Mouse (Mus musculus) neural tube, embryonic 15.5 days (tissue): ENCODE data around the gene Wwc1. TPM values are rescaled to one million over a fixed set of nuclear protein-coding genes. Genes with fewer than 3 reads are reported as not detected.

Experiments
- ATAC-seq: fragments of 200-750 bp; cut with Nextera tagmentation; 2 replicates; pipeline ENCODE4 v1.8.0; 2017; ENCODE audit warnings: mild to moderate bottlenecking, moderate TSS enrichment, moderate library complexity; ENCODE audit not compliant: low FRiP score
- H3K27ac ChIP-seq: fragments of 300-500 bp; sonication (generic); replicated peaks from 2 replicates; pipeline ENCODE4 v1.5.1; 2015; ENCODE audit warnings: mild to moderate bottlenecking, inconsistent platforms
- H3K27me3 ChIP-seq: fragments of 300-500 bp; sonication (generic); replicated peaks from 2 replicates; pipeline ENCODE4 v1.6.1; 2015; ENCODE audit warnings: inconsistent platforms
- H3K36me3 ChIP-seq: fragments of 300-500 bp; sonication (generic); 2 replicates; pipeline ENCODE4 v1.6.1; 2015; ENCODE audit warnings: inconsistent platforms
- H3K4me1 ChIP-seq: fragments of 300-500 bp; sonication (generic); 2 replicates; pipeline ENCODE4 v1.6.1; 2015; ENCODE audit warnings: inconsistent platforms
- H3K4me2 ChIP-seq: fragments of 300-500 bp; sonication (generic); 2 replicates; pipeline ENCODE4 v1.6.1; 2015; ENCODE audit warnings: inconsistent platforms, mild to moderate bottlenecking, moderate library complexity
- H3K4me3 ChIP-seq: fragments of 300-500 bp; sonication (generic); replicated peaks from 2 replicates; pipeline ENCODE4 v1.5.1; 2015; ENCODE audit warnings: mild to moderate bottlenecking, inconsistent platforms
- H3K9ac ChIP-seq: fragments of 300-500 bp; sonication (generic); replicated peaks from 2 replicates; pipeline ENCODE4 v1.6.1; 2015; ENCODE audit warnings: mild to moderate bottlenecking, inconsistent platforms
- H3K9me3 ChIP-seq: fragments of 300-500 bp; sonication (generic); replicated peaks from 2 replicates; pipeline ENCODE4 v1.6.1; 2016; ENCODE audit warnings: inconsistent platforms
- WGBS: fragments of 180-500 bp; shearing (Covaris S2); methylation state at CpG from one replicate; pipeline ENCODE4 v1.1.7; 2015; ENCODE audit warnings: mixed read lengths; 5-methylcytosine and 5-hydroxymethylcytosine counted together
- polyA plus RNA-seq: library from polyadenylated mRNA; unstranded; fragments of >200 nt; fragmentation: Nextera tagmentation; extraction: Ambion mirVana; gene quantifications from 2 replicates; pipeline ENCODE4 v1.2.1, GENCODE M21; 2015

Gene Wwc1
- polyA plus RNA-seq, 1 experiment from 2014 or later = 7.0 TPM

GRCm38 (mm10) chr11:35903079-35903478, 77.2 kb downstream of the Wwc1 start:
- Histone ChIP-seq H3K4me2 (no peak overlapping the region), H3K9ac (no peak overlapping the region), H3K27me3 (no peaks in the 10 kb centered on the region), H3K4me1 (no peaks in the 10 kb centered on the region), H3K36me3 (no peaks in the 10 kb centered on the region), H3K4me3 (no peak overlapping the region), H3K27ac (no peak overlapping the region), H3K9me3 (no peaks in the 10 kb centered on the region)
- WGBS = 92% methylated on average over 9 of the region's 9 CpGs
- ATAC-seq = no peak

GRCm38 (mm10) chr11:35899946-35900345, 80.4 kb downstream of the Wwc1 start:
- Histone ChIP-seq H3K4me3 (no peak overlapping the region), H3K9ac (no peak overlapping the region), H3K36me3 (no peaks in the 10 kb centered on the region), H3K4me1 (peaks cover 4% of the 10 kb centered on the region; the same call in 1 of the 2 replicates), H3K9me3 (no peaks in the 10 kb centered on the region), H3K27me3 (no peaks in the 10 kb centered on the region), H3K27ac (no peak overlapping the region), H3K4me2 (no peak overlapping the region)
- WGBS = 76% methylated on average over 9 of the region's 9 CpGs
- ATAC-seq = no peak

GRCm38 (mm10) chr11:35893454-35893853, 86.9 kb downstream of the Wwc1 start:
- no peaks in the 10 kb centered on the region for H3K27me3 ChIP-seq
- no peak overlapping the region for H3K9ac ChIP-seq
- whole genome bisulfite sequencing = 29% methylated on average over 4 of the region's 4 CpGs
- H3K27ac ChIP-seq = peak overlapping the region; percentile 63
- no peak for ATAC-seq
- H3K36me3 ChIP-seq = peaks cover 4% of the 10 kb centered on the region; the same call in 1 of the 2 replicates
- H3K9me3 ChIP-seq = no peaks in the 10 kb centered on the region
- H3K4me1 ChIP-seq = peaks cover 25% of the 10 kb centered on the region
- H3K4me2 ChIP-seq = no peak overlapping the region
- no peak overlapping the region for H3K4me3 ChIP-seq

GRCm38 (mm10) chr11:35893018-35893421, 87.3 kb downstream of the Wwc1 start:
- Histone ChIP-seq H3K27me3 (no peaks in the 10 kb centered on the region), H3K4me2 (no peak overlapping the region), H3K4me1 (peaks cover 26% of the 10 kb centered on the region), H3K9ac (no peak overlapping the region), H3K27ac (peak overlapping the region; percentile 63), H3K4me3 (no peak overlapping the region), H3K36me3 (peaks cover 4% of the 10 kb centered on the region; the same call in 1 of the 2 replicates), H3K9me3 (no peaks in the 10 kb centered on the region)
- peak; percentile 32; the same call in 1 of the 2 replicates for ATAC-seq
- WGBS = 25% methylated on average over 10 of the region's 10 CpGs

GRCm38 (mm10) chr11:35892293-35892692, 88.0 kb downstream of the Wwc1 start:
- peaks cover 26% of the 10 kb centered on the region for H3K4me1 ChIP-seq
- H3K27me3 ChIP-seq = no peaks in the 10 kb centered on the region
- H3K4me3 ChIP-seq = no peak overlapping the region
- WGBS = 68% methylated on average over 9 of the region's 9 CpGs
- no peak for ATAC-seq
- peak overlapping the region; percentile 63; the same call in 1 of the 2 replicates for H3K27ac ChIP-seq
- no peak overlapping the region for H3K9ac ChIP-seq
- peaks cover 4% of the 10 kb centered on the region; the same call in 1 of the 2 replicates for H3K36me3 ChIP-seq
- no peak overlapping the region for H3K4me2 ChIP-seq
- H3K9me3 ChIP-seq = no peaks in the 10 kb centered on the region

- no peak overlapping the region for H3K4me3 ChIP-seq
- no peaks in the 10 kb centered on the region for H3K9me3 ChIP-seq
- peaks cover 21% of the 10 kb centered on the region for H3K4me1 ChIP-seq
- no peak for ATAC-seq
- 25% methylated on average over 8 of the region's 8 CpGs for WGBS
- peak overlapping the region; percentile 28; the same call in 1 of the 2 replicates for H3K27ac ChIP-seq
- no peak overlapping the region for H3K9ac ChIP-seq
- no peaks in the 10 kb centered on the region for H3K27me3 ChIP-seq
- no peak overlapping the region for H3K4me2 ChIP-seq
- H3K36me3 ChIP-seq = peaks cover 4% of the 10 kb centered on the region; the same call in 1 of the 2 replicates
Observed at GRCm38 (mm10) chr11:35888790-35889189, 91.5 kb downstream of the Wwc1 start.

- no peak overlapping the region for H3K4me3 ChIP-seq
- ATAC-seq = no peak
- 98% methylated on average over 6 of the region's 6 CpGs for WGBS
- no peak overlapping the region for H3K4me2 ChIP-seq
- H3K9ac ChIP-seq = no peak overlapping the region
- H3K9me3 ChIP-seq = no peaks in the 10 kb centered on the region
- H3K36me3 ChIP-seq = 0 out of 2 replicates have a peak, but pooled peaks cover 3% of the 10 kb centered on the region
- peaks cover 14% of the 10 kb centered on the region for H3K4me1 ChIP-seq
- H3K27me3 ChIP-seq = no peaks in the 10 kb centered on the region
- H3K27ac ChIP-seq = no peak overlapping the region
Observed at GRCm38 (mm10) chr11:35882777-35883176, 97.5 kb downstream of the Wwc1 start.

GRCm38 (mm10) chr11:35878559-35878897, 101.8 kb downstream of the Wwc1 start:
- ATAC-seq = no peak
- H3K27me3 ChIP-seq = no peaks in the 10 kb centered on the region
- no peaks in the 10 kb centered on the region for H3K9me3 ChIP-seq
- 0 out of 2 replicates have a peak, but pooled peaks cover 3% of the 10 kb centered on the region for H3K36me3 ChIP-seq
- 0 out of 2 replicates have a peak overlapping the region, but pooled peaks have one; percentile 18 for H3K27ac ChIP-seq
- WGBS = 24% methylated on average over 4 of the region's 4 CpGs
- peaks cover 25% of the 10 kb centered on the region for H3K4me1 ChIP-seq
- no peak overlapping the region for H3K9ac ChIP-seq
- H3K4me2 ChIP-seq = no peak overlapping the region
- H3K4me3 ChIP-seq = no peak overlapping the region

GRCm38 (mm10) chr11:35877651-35878558, 102.4 kb downstream of the Wwc1 start:
- 35% methylated on average over 14 of the region's 14 CpGs for whole genome bisulfite sequencing
- Histone ChIP-seq H3K27me3 (no peaks in the 10 kb centered on the region), H3K36me3 (0 out of 2 replicates have a peak, but pooled peaks cover 3% of the 10 kb centered on the region), H3K4me2 (no peak overlapping the region), H3K4me3 (no peak overlapping the region), H3K4me1 (peaks cover 27% of the 10 kb centered on the region), H3K9ac (no peak overlapping the region), H3K27ac (0 out of 2 replicates have a peak overlapping the region, but pooled peaks have one; percentile 18), H3K9me3 (no peaks in the 10 kb centered on the region)
- ATAC-seq = peak; percentile 36; the same call in 1 of the 2 replicates

- Histone ChIP-seq H3K36me3 (0 out of 2 replicates have a peak, but pooled peaks cover 9% of the 10 kb centered on the region), H3K4me3 (peak overlapping the region; percentile 18; the same call in 1 of the 2 replicates), H3K9ac (no peak overlapping the region; the same call in 1 of the 2 replicates), H3K27me3 (no peaks in the 10 kb centered on the region), H3K27ac (0 out of 2 replicates have a peak overlapping the region, but pooled peaks have one; percentile 9), H3K4me1 (peaks cover 21% of the 10 kb centered on the region), H3K4me2 (peak overlapping the region; percentile 52), H3K9me3 (no peaks in the 10 kb centered on the region)
- 37% methylated on average over 21 of the region's 21 CpGs for WGBS
- ATAC-seq = peak; percentile 49; the same call in 1 of the 2 replicates
Observed at GRCm38 (mm10) chr11:35873624-35874244, 106.6 kb downstream of the Wwc1 start.

- Histone ChIP-seq H3K27me3 (no peaks in the 10 kb centered on the region), H3K9me3 (no peaks in the 10 kb centered on the region), H3K27ac (no peak overlapping the region), H3K36me3 (0 out of 2 replicates have a peak, but pooled peaks cover 13% of the 10 kb centered on the region), H3K4me3 (no peak overlapping the region), H3K4me1 (peaks cover 19% of the 10 kb centered on the region), H3K4me2 (no peak overlapping the region), H3K9ac (no peak overlapping the region)
- 93% methylated on average over 9 of the region's 9 CpGs for WGBS
- no peak for ATAC-seq
Observed at GRCm38 (mm10) chr11:35870961-35871360, 109.4 kb downstream of the Wwc1 start.
